8 mouse cellular contexts compared by ENCODE assay signal in genomic region chr12:105032147-105032831, GRCm38 (mm10). TPM values are rescaled to one million over a fixed set of nuclear protein-coding genes. Genes with fewer than 3 reads are reported as not detected.
DNase-seq lines count a peak whose midpoint lies in the region; ATAC-seq and TF ChIP-seq lines count a peak whose summit lies in the region.

TSS of gene Glrx5 (plus strand) at chr12:105032688.

- TF ChIP-seq CTCF in bone marrow, adult 2 months (IDR thresholded peaks at IDR 0.05; ENCODE audit: control insufficient read depth, insufficient read depth, low read length), result no peak
- TF ChIP-seq CTCF in midbrain, postnatal 0 days (IDR thresholded peaks at IDR 0.05), result no peak

- peaks cover 13% of the 10 kb centered on the region; the same call in 1 of the 2 replicates for H3K36me3 ChIP-seq in embryonic facial prominence, embryonic 15.5 days
- H3K36me3 ChIP-seq in limb, embryonic 14.5 days (ENCODE audit: control insufficient read depth, insufficient read depth, low read length), result peaks cover 12% of the 10 kb centered on the region
- H3K36me3 ChIP-seq in midbrain, postnatal 0 days (ENCODE audit: insufficient read depth, low read length), result peaks cover 3% of the 10 kb centered on the region; the same call in 1 of the 2 replicates

- under 1% methylated on average over 71 of the region's 72 CpGs for WGBS in bone marrow, adult 2 months
- under 1% methylated on average over 72 of the region's 72 CpGs for whole genome bisulfite sequencing in embryonic facial prominence, embryonic 15.5 days
- under 1% methylated on average over 63 of the region's 72 CpGs for WGBS in limb, embryonic 14.5 days
- WGBS in midbrain, postnatal 0 days, result under 1% methylated on average over 60 of the region's 72 CpGs

- peak; percentile 90; the same call in 1 of the 2 replicates for TF ChIP-seq POLR2A in bone marrow, adult 2 months (IDR thresholded peaks at IDR 0.05; ENCODE audit: borderline replicate concordance, control insufficient read depth, low read depth, low read length)
- peak; percentile 63; the same call in 1 of the 2 replicates for TF ChIP-seq POLR2A in limb, embryonic 14.5 days (IDR thresholded peaks at IDR 0.05; ENCODE audit: borderline replicate concordance, extremely low read depth, insufficient read depth, insufficient read length)

- H3K9ac ChIP-seq in embryonic facial prominence, embryonic 15.5 days, result peak within 1 kb of the TSS; percentile 76
- H3K9ac ChIP-seq in limb, embryonic 14.5 days (ENCODE audit: low read depth, low read length, severe bottlenecking), result peak within 1 kb of the TSS; percentile 75
- H3K9ac ChIP-seq in midbrain, postnatal 0 days (replicated peaks; ENCODE audit: low read length, poor library complexity, severe bottlenecking), result peak within 1 kb of the TSS; percentile 87

- DNase-seq in 416B (ENCODE audit: low read depth), result peak; percentile 100
- peak; percentile 100 for DNase-seq in heart, adult 8-10 months (ENCODE audit: low spot score)
- peak; percentile 100 for DNase-seq in kidney, adult 9 months
- peak; percentile 100 for DNase-seq in limb, embryonic 14.5 days (ENCODE audit: low spot score)
- peak; percentile 100 for DNase-seq in midbrain, postnatal 0 days (ENCODE audit: low spot score)
- DNase-seq in spleen, postnatal 14 days (ENCODE audit: low spot score in 2 of 2), result peak; percentile 93 to 95

- ATAC-seq in embryonic facial prominence, embryonic 15.5 days (ENCODE audit: insufficient number of reproducible peaks, low FRiP score, low TSS enrichment, low read depth), result peak; percentile 100
- ATAC-seq in limb, embryonic 14.5 days (ENCODE audit: low FRiP score, low read depth), result peak; percentile 99
- peak; percentile 99 for ATAC-seq in midbrain, postnatal 0 days (ENCODE audit: low FRiP score)

- H3K27me3 ChIP-seq in embryonic facial prominence, embryonic 15.5 days, result no peaks in the 10 kb centered on the region
- H3K27me3 ChIP-seq in limb, embryonic 14.5 days (ENCODE audit: control insufficient read depth, insufficient read depth, low read length), result no peaks in the 10 kb centered on the region
- H3K27me3 ChIP-seq in midbrain, postnatal 0 days (ENCODE audit: insufficient read depth, low read length), result no peaks in the 10 kb centered on the region

- H3K4me2 ChIP-seq in embryonic facial prominence, embryonic 15.5 days (replicated peaks), result peak within 1 kb of the TSS; percentile 85
- H3K4me2 ChIP-seq in limb, embryonic 14.5 days (replicated peaks; ENCODE audit: low read depth, low read length, severe bottlenecking), result peak within 1 kb of the TSS; percentile 93
- peak within 1 kb of the TSS; percentile 91 for H3K4me2 ChIP-seq in midbrain, postnatal 0 days (ENCODE audit: low read depth, low read length, poor library complexity, severe bottlenecking)

- peak within 1 kb of the TSS; percentile 93 for H3K4me3 ChIP-seq in bone marrow, adult 2 months (replicated peaks; ENCODE audit: control insufficient read depth, low read depth, low read length)
- peak within 1 kb of the TSS; percentile 97 for H3K4me3 ChIP-seq in embryonic facial prominence, embryonic 15.5 days (replicated peaks)
- H3K4me3 ChIP-seq in limb, embryonic 14.5 days (replicated peaks; ENCODE audit: low read length), result peak within 1 kb of the TSS; percentile 77
- H3K4me3 ChIP-seq in midbrain, postnatal 0 days (ENCODE audit: low read depth, low read length), result peak within 1 kb of the TSS; percentile 90

- peak within 1 kb of the TSS; percentile 80 for H3K27ac ChIP-seq in bone marrow, adult 2 months (ENCODE audit: control insufficient read depth, insufficient read depth, low read depth, low read length, poor library complexity)
- peak within 1 kb of the TSS; percentile 84 for H3K27ac ChIP-seq in embryonic facial prominence, embryonic 15.5 days (replicated peaks)
- peak within 1 kb of the TSS; percentile 41 for H3K27ac ChIP-seq in limb, embryonic 14.5 days (replicated peaks; ENCODE audit: low read depth, low read length)
- peak within 1 kb of the TSS; percentile 80 for H3K27ac ChIP-seq in midbrain, postnatal 0 days (ENCODE audit: low read depth, low read length)

- peaks cover 7% of the 10 kb centered on the region for H3K4me1 ChIP-seq in bone marrow, adult 2 months (ENCODE audit: control insufficient read depth, insufficient read depth, low read length)
- peaks cover 37% of the 10 kb centered on the region for H3K4me1 ChIP-seq in embryonic facial prominence, embryonic 15.5 days
- peaks cover 19% of the 10 kb centered on the region for H3K4me1 ChIP-seq in limb, embryonic 14.5 days (ENCODE audit: control insufficient read depth, insufficient read depth, low read length)
- peaks cover 14% of the 10 kb centered on the region; the same call in 1 of the 2 replicates for H3K4me1 ChIP-seq in midbrain, postnatal 0 days (ENCODE audit: insufficient read depth, low read length)

- no peaks in the 10 kb centered on the region for H3K9me3 ChIP-seq in embryonic facial prominence, embryonic 15.5 days (replicated peaks)
- no peaks in the 10 kb centered on the region for H3K9me3 ChIP-seq in limb, embryonic 14.5 days (ENCODE audit: control insufficient read depth, low read length)
- no peaks in the 10 kb centered on the region for H3K9me3 ChIP-seq in midbrain, postnatal 0 days (ENCODE audit: low read length)

RNA-seq across cellular contexts. Expression of gene Glrx5, which starts in this region (rescaled TPM):
- 274 and 493 TPM in 2 replicates for polyA plus RNA-seq in bone marrow, adult 2 months (2011; ENCODE audit: insufficient read depth, insufficient read length, low replicate concordance, missing spikeins)
- polyA plus RNA-seq in embryonic facial prominence, embryonic 15.5 days (2015; fragmentation: Nextera tagmentation; extraction: Ambion mirVana), result 152 and 159 TPM in 2 replicates
- total RNA-seq in heart, adult 8-10 months (2022), result 100 to 1,000 TPM in 1 of 4 experiments, 10 to 100 TPM in 3; 74.2 to 104 (median 85.4) TPM
- 70.0 and 85.1 TPM in 2 replicates for polyA plus RNA-seq in limb, embryonic 14.5 days (2012; rRNA removed)
- 163 and 175 TPM in 2 replicates for polyA plus RNA-seq in limb, embryonic 14.5 days (2014; fragmentation: Nextera tagmentation; extraction: Ambion mirVana)
- total RNA-seq in midbrain, postnatal 0 days (2014; rRNA removed), result 35.8 and 50.9 TPM in 2 replicates
- 175 and 185 TPM in 2 replicates for polyA plus RNA-seq in midbrain, postnatal 0 days (2015; fragmentation: Nextera tagmentation; extraction: Ambion mirVana)

Comparison
In these comparisons a context has a peak if more than half of its experiments do, and no peak if none do; other contexts are left out.
1. Peak in every context shown above with its lines: DNase-seq, ATAC-seq, H3K4me3 ChIP-seq and H3K27ac ChIP-seq.